Mouse (Mus musculus) myocyte (in vitro differentiated cells): ENCODE data around the gene Ptpn7. TPM values are rescaled to one million over a fixed set of nuclear protein-coding genes. Genes with fewer than 3 reads are reported as not detected.

Experiments
- H3K27me3 ChIP-seq: one replicate; pipeline ENCODE4 v1.6.1; 2011; ENCODE audit not compliant: control insufficient read depth, insufficient read depth, insufficient read length
- H3K36me3 ChIP-seq: one replicate; pipeline ENCODE4 v1.6.1; 2011; ENCODE audit not compliant: control insufficient read depth, insufficient read depth
- H3K4me2 ChIP-seq: one replicate; pipeline ENCODE4 v1.6.1; 2011; ENCODE audit warnings: low read depth, control low read depth
- H3K4me3 ChIP-seq: one replicate; pipeline ENCODE4 v1.5.1; 2011; ENCODE audit warnings: mild to moderate bottlenecking, control low read depth, moderate library complexity
- H3K79me2 ChIP-seq: one replicate; pipeline ENCODE4 v1.6.1; 2011; ENCODE audit not compliant: control insufficient read depth, insufficient read depth
- H3ac ChIP-seq: one replicate; pipeline ENCODE4 v1.6.1; 2011; ENCODE audit not compliant: control insufficient read depth, insufficient read length
- CEBPB ChIP-seq: IDR thresholded peaks from 2 replicates; pipeline ENCODE4 v1.6.1; 2011; ENCODE audit warnings: mild to moderate bottlenecking, moderate library complexity; ENCODE audit not compliant: poor library complexity, insufficient read depth, severe bottlenecking
- E2F4 ChIP-seq: IDR thresholded peaks from one replicate; pipeline ENCODE4 v1.6.1; 2011; ENCODE audit warnings: mild to moderate bottlenecking, control low read depth, moderate library complexity; ENCODE audit not compliant: insufficient read depth
- MAX ChIP-seq: IDR thresholded peaks from one replicate; pipeline ENCODE4 v1.6.1; 2011; ENCODE audit warnings: low read depth, mild to moderate bottlenecking, control low read depth
- MYOD1 ChIP-seq, 3 experiments: IDR thresholded peaks; one replicate each; pipeline ENCODE4 v1.6.1; 2011; ENCODE audit warnings: control low read depth in 2 of 3, low read depth in 2 of 3, mild to moderate bottlenecking in 2 of 3, moderate library complexity in 1 of 3; ENCODE audit not compliant: insufficient read length in 2 of 3, control insufficient read depth in 1 of 3
- MYOG ChIP-seq, 3 experiments: IDR thresholded peaks; one replicate each; pipeline ENCODE4 v1.6.1; 2011; ENCODE audit warnings: control low read depth in 2 of 3, low read depth in 2 of 3, mild to moderate bottlenecking in 2 of 3; ENCODE audit not compliant: insufficient read length in 2 of 3, control insufficient read depth in 1 of 3, insufficient read depth in 1 of 3
- POLR2A ChIP-seq: IDR thresholded peaks from one replicate; pipeline ENCODE4 v1.6.1; 2011; ENCODE audit warnings: low read depth, mild to moderate bottlenecking, control low read depth, moderate library complexity; ENCODE audit not compliant: insufficient read length
- POLR2AphosphoS2 ChIP-seq: IDR thresholded peaks from one replicate; pipeline ENCODE4 v1.6.1; 2011; ENCODE audit warnings: low read depth, control low read depth; ENCODE audit not compliant: insufficient read length
- REST ChIP-seq: IDR thresholded peaks from one replicate; pipeline ENCODE4 v1.6.1; 2011; ENCODE audit warnings: mild to moderate bottlenecking, control low read depth, moderate library complexity; ENCODE audit not compliant: insufficient read depth, insufficient read length
- SRF ChIP-seq: IDR thresholded peaks from one replicate; pipeline ENCODE4 v1.6.1; 2011; ENCODE audit warnings: low read depth; ENCODE audit not compliant: control insufficient read depth, insufficient read length
- TCF12 ChIP-seq: IDR thresholded peaks from one replicate; pipeline ENCODE4 v1.6.1; 2011; ENCODE audit warnings: mild to moderate bottlenecking, control low read depth; ENCODE audit not compliant: poor library complexity, insufficient read depth, severe bottlenecking
- TCF3 ChIP-seq: IDR thresholded peaks from one replicate; pipeline ENCODE4 v1.6.1; 2011; ENCODE audit warnings: low read depth, control low read depth; ENCODE audit not compliant: insufficient read length
- USF1 ChIP-seq: IDR thresholded peaks from one replicate; pipeline ENCODE4 v1.6.1; 2011; ENCODE audit warnings: low read depth, mild to moderate bottlenecking, control low read depth, moderate library complexity
- polyA plus RNA-seq: library from polyadenylated mRNA; unstranded; fragments of >200 nt; fragmentation: generic; extraction: Trizol; gene quantifications from one replicate; pipeline ENCODE4 v1.2.1, GENCODE M21; 2012; ENCODE audit warnings: missing spikeins

Gene Ptpn7
- polyA plus RNA-seq, 1 experiment: 0.26 TPM

- Histone ChIP-seq H3K4me3 (no peak overlapping the region), H3K4me2 (no peak overlapping the region), H3K36me3 (no peaks in the 10 kb centered on the region), H3K79me2 (no peaks in the 10 kb centered on the region), H3ac (no peak overlapping the region), H3K27me3 (no peaks in the 10 kb centered on the region)
- TF ChIP-seq MYOD1 (IDR thresholded peaks at IDR 0.05; ENCODE audit: control insufficient read depth in 1 of 3, insufficient read length in 2 of 3, low read depth in 2 of 3) (peak in 2 of 3 experiments; percentile 41 to 82), MYOG (IDR thresholded peaks at IDR 0.05; ENCODE audit: control insufficient read depth in 1 of 3, insufficient read depth in 1 of 3, insufficient read length in 2 of 3, low read depth in 2 of 3) (peak in 1 of 3 experiments; percentile 58), CEBPB (no peak)
These were observed 42.9 kb upstream of the Ptpn7 start for GRCm38 (mm10) chr1:135089626-135090025.

GRCm38 (mm10) chr1:135090914-135091313, 41.6 kb upstream of the Ptpn7 start:
- no peaks in the 10 kb centered on the region for H3K27me3 ChIP-seq
- H3K4me3 ChIP-seq: no peak overlapping the region
- H3ac ChIP-seq: no peak overlapping the region
- H3K36me3 ChIP-seq: no peaks in the 10 kb centered on the region
- H3K4me2 ChIP-seq: no peak overlapping the region
- TF ChIP-seq TCF12: no peak
- no peak for TF ChIP-seq MAX
- TF ChIP-seq MYOG (IDR thresholded peaks at IDR 0.05; ENCODE audit: control insufficient read depth in 1 of 3, insufficient read depth in 1 of 3, insufficient read length in 2 of 3, low read depth in 2 of 3): peak in 1 of 3 experiments; percentile 25
- TF ChIP-seq E2F4: no peak
- TF ChIP-seq POLR2AphosphoS2: no peak
- TF ChIP-seq POLR2A: no peak
- peak in 2 of 3 experiments; percentile 64 to 89 for TF ChIP-seq MYOD1 (IDR thresholded peaks at IDR 0.05; ENCODE audit: control insufficient read depth in 1 of 3, insufficient read length in 2 of 3, low read depth in 2 of 3)
- 0 out of 2 replicates have a peak, but pooled peaks have one; percentile 31 for TF ChIP-seq CEBPB
- TF ChIP-seq SRF: no peak
- TF ChIP-seq REST: no peak
- no peak for TF ChIP-seq USF1
- TF ChIP-seq TCF3: no peak
- H3K79me2 ChIP-seq: no peaks in the 10 kb centered on the region

- H3K4me3 ChIP-seq: no peak overlapping the region
- H3ac ChIP-seq: no peak overlapping the region
- H3K36me3 ChIP-seq: no peaks in the 10 kb centered on the region
- H3K27me3 ChIP-seq: no peaks in the 10 kb centered on the region
- H3K4me2 ChIP-seq: no peak overlapping the region
- no peaks in the 10 kb centered on the region for H3K79me2 ChIP-seq
- TF ChIP-seq MYOG (IDR thresholded peaks at IDR 0.05; ENCODE audit: control insufficient read depth in 1 of 3, insufficient read depth in 1 of 3, insufficient read length in 2 of 3, low read depth in 2 of 3) (no peak), REST (no peak), MYOD1 (IDR thresholded peaks at IDR 0.05; ENCODE audit: control insufficient read depth in 1 of 3, insufficient read length in 2 of 3, low read depth in 2 of 3) (no peak)
These were observed 37.8 kb upstream of the Ptpn7 start for GRCm38 (mm10) chr1:135094723-135095122.

- Histone ChIP-seq H3K4me3 (no peak overlapping the region), H3K79me2 (no peaks in the 10 kb centered on the region), H3K27me3 (no peaks in the 10 kb centered on the region), H3K36me3 (no peaks in the 10 kb centered on the region), H3K4me2 (no peak overlapping the region), H3ac (no peak overlapping the region)
- TF ChIP-seq MAX: no peak
- TF ChIP-seq CEBPB: no peak
- no peak for TF ChIP-seq REST
- no peak for TF ChIP-seq TCF12
- no peak for TF ChIP-seq MYOG (IDR thresholded peaks at IDR 0.05; ENCODE audit: control insufficient read depth in 1 of 3, insufficient read depth in 1 of 3, insufficient read length in 2 of 3, low read depth in 2 of 3)
- TF ChIP-seq TCF3: no peak
- no peak for TF ChIP-seq MYOD1 (IDR thresholded peaks at IDR 0.05; ENCODE audit: control insufficient read depth in 1 of 3, insufficient read length in 2 of 3, low read depth in 2 of 3)
- TF ChIP-seq POLR2AphosphoS2: no peak
- no peak for TF ChIP-seq POLR2A
- no peak for TF ChIP-seq E2F4
- TF ChIP-seq USF1: no peak
- TF ChIP-seq SRF: no peak
These were observed 37.3 kb upstream of the Ptpn7 start for GRCm38 (mm10) chr1:135095189-135095588.

- H3K4me3 ChIP-seq: no peak overlapping the region
- H3K27me3 ChIP-seq: no peaks in the 10 kb centered on the region
- no peaks in the 10 kb centered on the region for H3K36me3 ChIP-seq
- no peaks in the 10 kb centered on the region for H3K79me2 ChIP-seq
- no peak overlapping the region for H3ac ChIP-seq
- TF ChIP-seq TCF12: no peak
- no peak overlapping the region for H3K4me2 ChIP-seq
These were observed 36.2 kb upstream of the Ptpn7 start for GRCm38 (mm10) chr1:135096312-135096711.
